Mouse (Mus musculus) bone marrow, adult 2 months (tissue): ENCODE data around the gene Ccdc39. TPM values are rescaled to one million over a fixed set of nuclear protein-coding genes. Genes with fewer than 3 reads are reported as not detected.
A peak's percentile ranks its signal among the peaks of the same experiment; 100 is the strongest.

Source experiments
- H3K27ac ChIP-seq: fragments of 200-500 bp; 2 replicates; pipeline ENCODE4 v1.5.1; 2012; ENCODE audit warnings: low read depth, mild to moderate bottlenecking, control low read depth, inconsistent platforms, low read length; ENCODE audit not compliant: control insufficient read depth, poor library complexity, insufficient read depth
- H3K4me1 ChIP-seq: fragments of 200-500 bp; 2 replicates; pipeline ENCODE4 v1.6.1; 2011; ENCODE audit warnings: low read length; ENCODE audit not compliant: control insufficient read depth, insufficient read depth
- H3K4me3 ChIP-seq: fragments of 200-500 bp; replicated peaks from 2 replicates; pipeline ENCODE3; 2011; ENCODE audit warnings: mild to moderate bottlenecking, low read depth, low read length, control low read depth; ENCODE audit not compliant: control insufficient read depth
- CTCF ChIP-seq: fragments of 200-500 bp; IDR thresholded peaks from 2 replicates; pipeline ENCODE4 v1.5.1; 2011; ENCODE audit warnings: low read length, control low read depth; ENCODE audit not compliant: control insufficient read depth, insufficient read depth
- POLR2A ChIP-seq: fragments of 200-500 bp; IDR thresholded peaks from 2 replicates; pipeline ENCODE4 v1.6.1; 2011; ENCODE audit warnings: low read depth, mild to moderate bottlenecking, control low read depth, low read length, borderline replicate concordance; ENCODE audit not compliant: control insufficient read depth
- WGBS: fragments of 180-500 bp; shearing (Covaris S2); methylation state at CpG from one replicate; pipeline ENCODE4 v1.1.7; 2018; 5-methylcytosine and 5-hydroxymethylcytosine counted together
- polyA plus RNA-seq: library from polyadenylated mRNA; stranded (reverse); fragments of >200 nt; gene quantifications from 2 replicates; pipeline ENCODE4 v1.2.4, GENCODE M21; 2011; ENCODE audit warnings: low replicate concordance; ENCODE audit not compliant: missing spikeins, insufficient read depth, insufficient read length

Gene Ccdc39
- not detected in 2 replicates for polyA plus RNA-seq

GRCm38 (mm10) chr3:33843801-33844632 is at the start of gene Ccdc39:
TSS of gene Ccdc39 (minus strand) at chr3:33844310.
- WGBS = 8% methylated on average over 26 of the region's 26 CpGs
- TF ChIP-seq CTCF (no peak), POLR2A (no peak)
- Histone ChIP-seq H3K27ac (no peak within 1 kb of the TSS), H3K4me1 (no peaks in the 10 kb centered on the region; the same call in 1 of the 2 replicates), H3K4me3 (peak within 1 kb of the TSS; percentile 4)

- 77% methylated on average over 5 of the region's 5 CpGs for WGBS
- no peak overlapping the region for H3K4me3 ChIP-seq
- no peaks in the 10 kb centered on the region for H3K4me1 ChIP-seq
- TF ChIP-seq CTCF (no peak), POLR2A (no peak)
- no peak overlapping the region for H3K27ac ChIP-seq
These were observed 49.3 kb upstream of the Ccdc39 start for GRCm38 (mm10) chr3:33893433-33893832.

- TF ChIP-seq POLR2A (no peak), CTCF (no peak)
- H3K4me1 ChIP-seq = no peaks in the 10 kb centered on the region
- H3K27ac ChIP-seq = no peak overlapping the region
- H3K4me3 ChIP-seq = no peak overlapping the region
- WGBS = 65% methylated on average over 8 of the region's 8 CpGs
These were observed 43.3 kb upstream of the Ccdc39 start for GRCm38 (mm10) chr3:33887438-33887837.

- Histone ChIP-seq H3K27ac (no peak overlapping the region), H3K4me3 (no peak overlapping the region), H3K4me1 (no peaks in the 10 kb centered on the region)
- TF ChIP-seq CTCF (no peak), POLR2A (no peak)
- 81% methylated on average over 6 of the region's 6 CpGs for WGBS
These were observed 39.0 kb upstream of the Ccdc39 start for GRCm38 (mm10) chr3:33883105-33883504.

- Histone ChIP-seq H3K27ac (no peak overlapping the region), H3K4me3 (no peak overlapping the region), H3K4me1 (no peaks in the 10 kb centered on the region)
- TF ChIP-seq POLR2A = no peak
- TF ChIP-seq CTCF = no peak
- WGBS = 73% methylated on average over 2 of the region's 2 CpGs
These were observed 38.6 kb upstream of the Ccdc39 start for GRCm38 (mm10) chr3:33882695-33883094.

GRCm38 (mm10) chr3:33878661-33879060 is 34.6 kb upstream of the Ccdc39 start:
- Histone ChIP-seq H3K27ac (no peak overlapping the region), H3K4me1 (no peaks in the 10 kb centered on the region), H3K4me3 (no peak overlapping the region)
- 82% methylated on average over 6 of the region's 6 CpGs for WGBS
- TF ChIP-seq CTCF (no peak), POLR2A (no peak)

GRCm38 (mm10) chr3:33874456-33875286 is 30.6 kb upstream of the Ccdc39 start:
- TF ChIP-seq POLR2A (no peak), CTCF (no peak)
- no peaks in the 10 kb centered on the region for H3K4me1 ChIP-seq
- WGBS = 73% methylated on average over 12 of the region's 12 CpGs
- H3K4me3 ChIP-seq = no peak overlapping the region
- H3K27ac ChIP-seq = no peak overlapping the region

GRCm38 (mm10) chr3:33873837-33874236 is 29.7 kb upstream of the Ccdc39 start:
- 85% methylated on average over 7 of the region's 7 CpGs for WGBS

More at GRCm38 (mm10) chr3:33873837-33874236, 29.7 kb upstream of the Ccdc39 start:
- Histone ChIP-seq H3K27ac (no peak overlapping the region), H3K4me1 (no peaks in the 10 kb centered on the region), H3K4me3 (no peak overlapping the region)
- TF ChIP-seq POLR2A = no peak
- no peak for TF ChIP-seq CTCF
